Mouse (Mus musculus) heart, embryonic 14.5 days (tissue): ENCODE measurements at regions not wholly inside any gene's neighbourhood (a gene's known extent, or its start where the extent isn't known, plus 50 kb on each side); places are given as distances from the start of the nearest gene placed in this dataset.

ENCODE experiments used
- ATAC-seq: fragments of 200-750 bp; cut with Nextera tagmentation; 2 replicates; pipeline ENCODE4 v1.8.0; 2017; ENCODE audit warnings: low read depth, moderate TSS enrichment; ENCODE audit not compliant: insufficient number of reproducible peaks, insufficient read depth, low FRiP score
- H3K27ac ChIP-seq, 2 experiments: fragments of 200-500 bp in 1 of 2; fragments of 300-500 bp in 1 of 2; sonication (generic) in 1 of 2; replicated peaks in 1 of 2; 2 replicates each; pipeline ENCODE4 v1.5.1; 2012 to 2014; ENCODE audit warnings: low read depth in 2 of 2, low read length in 2 of 2, control low read depth in 1 of 2, mild to moderate bottlenecking in 1 of 2, mixed read lengths in 1 of 2; ENCODE audit not compliant: control insufficient read depth in 1 of 2, insufficient read depth in 1 of 2
- H3K27me3 ChIP-seq: fragments of 300-500 bp; sonication (generic); 2 replicates; pipeline ENCODE4 v1.6.1; 2014; ENCODE audit warnings: mild to moderate bottlenecking, low read length, control low read depth; ENCODE audit not compliant: control insufficient read depth, insufficient read depth
- H3K36me3 ChIP-seq: fragments of 300-500 bp; sonication (generic); 2 replicates; pipeline ENCODE4 v1.6.1; 2014; ENCODE audit warnings: mild to moderate bottlenecking, control low read depth, low read length, mixed read lengths; ENCODE audit not compliant: control insufficient read depth, insufficient read depth
- H3K4me1 ChIP-seq, 2 experiments: fragments of 200-500 bp in 1 of 2; fragments of 300-500 bp in 1 of 2; sonication (generic) in 1 of 2; 2 replicates each; pipeline ENCODE4 v1.6.1; 2012 to 2014; ENCODE audit warnings: low read length in 2 of 2, control low read depth in 1 of 2, mixed read lengths in 1 of 2; ENCODE audit not compliant: control insufficient read depth in 2 of 2, insufficient read depth in 2 of 2
- H3K4me2 ChIP-seq: fragments of 300-500 bp; sonication (generic); 2 replicates; pipeline ENCODE4 v1.6.1; 2014; ENCODE audit warnings: mild to moderate bottlenecking, low read length
- H3K4me3 ChIP-seq, 2 experiments: fragments of 200-500 bp in 1 of 2; fragments of 300-500 bp in 1 of 2; sonication (generic) in 1 of 2; 2 replicates each; pipeline ENCODE4 v1.5.1; 2012 to 2014; ENCODE audit warnings: low read length in 2 of 2, mild to moderate bottlenecking in 2 of 2, control low read depth in 1 of 2, low read depth in 1 of 2, moderate library complexity in 1 of 2; ENCODE audit not compliant: control insufficient read depth in 1 of 2, insufficient read depth in 1 of 2
- H3K9ac ChIP-seq: fragments of 300-500 bp; sonication (generic); 2 replicates; pipeline ENCODE4 v1.6.1; 2014; ENCODE audit warnings: mild to moderate bottlenecking, low read length
- H3K9me3 ChIP-seq: fragments of 300-500 bp; sonication (generic); 2 replicates; pipeline ENCODE4 v1.6.1; 2016; ENCODE audit warnings: low read length, control low read depth; ENCODE audit not compliant: control insufficient read depth
- WGBS: fragments of 180-500 bp; shearing (Covaris S2); extraction: QIAGEN DNeasy Blood & Tissue Kit; methylation state at CpG from one replicate; pipeline ENCODE4 v1.1.7; 2014; 5-methylcytosine and 5-hydroxymethylcytosine counted together

DNA sequence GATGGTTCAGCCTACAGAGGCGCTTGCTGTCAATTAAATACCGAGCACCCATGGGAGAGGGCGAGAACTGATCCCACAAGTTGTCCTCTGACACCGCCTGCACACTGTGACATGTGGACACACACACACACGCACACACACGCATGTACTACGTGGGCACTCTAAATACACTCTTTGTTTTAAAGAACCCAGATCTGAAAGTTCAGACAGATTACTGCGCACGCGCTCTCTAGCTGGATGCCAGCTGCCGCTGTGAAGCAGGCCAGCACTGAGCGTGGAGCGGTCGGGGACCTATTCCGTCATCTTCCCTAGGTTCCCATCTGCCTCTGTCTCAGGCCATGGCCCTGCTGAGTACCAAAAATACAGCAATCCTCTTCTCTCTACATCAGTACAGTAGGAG is 83.2 kb downstream of the Bbs10 start:
- Histone ChIP-seq H3K36me3 (no peaks in the 10 kb centered on the region), H3K4me3 (no peak overlapping the region), H3K27ac (peak overlapping the region in 1 of 2 experiments; percentile 4; a peak in 1 of 4 replicates), H3K4me1 (peaks cover 0 to 6% of the 10 kb centered on the region in 2 experiments; a peak in 1 of 4 replicates), H3K27me3 (no peaks in the 10 kb centered on the region), H3K9ac (peak overlapping the region; percentile 39; the same call in 1 of the 2 replicates), H3K4me2 (peak overlapping the region; percentile 30), H3K9me3 (no peaks in the 10 kb centered on the region)
- no peak for ATAC-seq
- WGBS = 61% methylated on average over 15 of the region's 15 CpGs

DNA sequence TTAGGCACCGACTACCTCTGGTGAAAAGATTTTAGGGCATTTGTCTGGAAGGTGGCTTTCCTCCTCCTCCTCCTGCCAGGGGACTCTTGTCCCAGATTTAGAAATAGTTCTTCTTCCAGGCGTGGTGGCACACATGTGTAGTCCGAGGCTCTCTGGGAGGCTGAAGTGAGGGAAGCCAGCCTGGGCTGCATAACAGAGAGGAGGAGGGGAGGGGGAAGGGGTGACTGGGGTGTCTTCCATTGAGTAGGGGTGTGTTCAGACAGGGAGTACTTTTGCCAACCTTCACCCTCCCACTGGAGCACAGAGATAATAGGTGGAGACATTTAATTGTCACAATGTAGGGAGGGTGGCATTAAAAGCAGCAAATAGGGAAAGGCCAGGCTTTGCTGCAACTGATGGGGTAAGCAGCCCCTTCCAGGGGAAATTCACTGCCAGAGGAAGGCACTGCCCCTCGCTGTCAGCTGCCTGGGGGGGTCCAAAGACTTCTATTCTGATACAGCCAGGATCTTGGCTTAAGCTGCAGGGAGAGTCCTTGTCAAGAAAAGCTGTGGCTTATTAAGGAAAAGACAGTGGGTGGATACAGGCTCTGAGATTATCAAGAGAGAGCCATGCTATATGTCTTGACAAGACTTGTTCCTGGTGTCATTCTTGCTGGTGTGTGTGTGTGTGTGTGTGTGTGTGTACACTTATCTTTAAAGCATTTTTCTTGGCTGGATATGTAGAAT is 83.9 kb downstream of the Bbs10 start:
- Histone ChIP-seq H3K9ac (0 out of 2 replicates have a peak overlapping the region, but pooled peaks have one; percentile 39), H3K4me1 (peaks cover 0 to 6% of the 10 kb centered on the region in 2 experiments; a peak in 1 of 4 replicates), H3K36me3 (no peaks in the 10 kb centered on the region), H3K27me3 (no peaks in the 10 kb centered on the region), H3K4me3 (no peak overlapping the region), H3K4me2 (peak overlapping the region; percentile 30), H3K27ac (0 out of 4 replicates have a peak overlapping the region, but pooled peaks of 1 of the 2 experiments have one; percentile 4), H3K9me3 (no peaks in the 10 kb centered on the region)
- 39% methylated on average over 4 of the region's 4 CpGs for WGBS
- ATAC-seq = no peak

DNA sequence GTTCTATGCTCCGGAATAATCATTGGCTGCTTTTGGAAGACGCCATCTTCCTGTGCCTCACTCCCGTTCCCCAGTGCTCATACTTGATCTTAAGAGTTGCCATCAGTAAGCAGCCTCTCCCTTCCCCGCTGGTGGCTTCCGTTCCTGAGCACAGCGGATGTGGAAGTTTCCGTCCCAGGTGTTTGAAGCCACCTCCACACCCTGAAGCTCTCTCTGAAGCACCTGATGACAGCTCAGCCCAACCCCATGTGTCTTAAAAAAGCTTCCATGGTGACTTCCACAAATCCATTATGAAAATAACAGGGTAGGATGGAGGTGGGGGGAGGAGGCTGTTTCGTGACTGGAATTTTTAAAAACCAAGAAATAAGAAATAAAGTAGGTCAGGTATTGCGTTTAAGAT is 87.1 kb downstream of the Bbs10 start:
- Histone ChIP-seq H3K9me3 (no peaks in the 10 kb centered on the region), H3K27me3 (no peaks in the 10 kb centered on the region), H3K36me3 (no peaks in the 10 kb centered on the region), H3K4me3 (no peak overlapping the region), H3K27ac (no peak overlapping the region), H3K4me1 (peaks cover 11 to 20% of the 10 kb centered on the region in 2 experiments), H3K9ac (no peak overlapping the region), H3K4me2 (no peak overlapping the region)
- WGBS = 72% methylated on average over 9 of the region's 9 CpGs
- no peak for ATAC-seq

DNA sequence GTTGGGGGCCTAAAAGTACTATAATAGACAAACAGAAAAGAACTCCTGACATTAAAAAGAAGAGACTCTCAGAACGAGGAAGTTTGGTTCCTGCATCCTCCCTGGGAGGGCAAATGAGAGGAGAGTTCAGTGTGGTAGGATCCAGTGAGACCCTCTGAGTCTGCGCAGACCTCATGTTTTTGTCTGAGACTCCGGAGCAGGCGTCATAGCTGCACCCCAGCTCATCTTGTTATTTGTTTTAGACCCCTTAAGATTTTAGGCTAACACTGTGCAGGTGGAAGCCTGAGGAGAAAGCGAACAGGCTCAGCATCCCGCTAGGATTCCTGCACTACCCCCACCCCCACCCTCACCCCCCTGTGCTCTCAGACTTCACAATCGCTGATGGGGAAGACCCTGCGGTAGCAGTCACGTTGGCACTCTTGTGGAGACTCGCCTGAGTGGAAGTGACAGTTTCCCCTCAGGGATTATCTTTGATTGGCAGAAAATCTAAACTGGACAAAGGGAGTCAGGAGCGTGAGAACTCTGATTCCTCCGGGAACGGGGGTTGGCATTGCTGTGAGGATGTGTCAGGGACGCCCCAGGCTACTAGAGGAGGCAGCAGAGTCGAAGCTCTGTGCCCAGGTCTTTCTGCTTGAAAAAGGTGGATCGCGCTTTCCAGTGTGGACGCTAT is 85.0 kb upstream of the Nap1l1 start:
- no peak overlapping the region for H3K4me2 ChIP-seq

DNA sequence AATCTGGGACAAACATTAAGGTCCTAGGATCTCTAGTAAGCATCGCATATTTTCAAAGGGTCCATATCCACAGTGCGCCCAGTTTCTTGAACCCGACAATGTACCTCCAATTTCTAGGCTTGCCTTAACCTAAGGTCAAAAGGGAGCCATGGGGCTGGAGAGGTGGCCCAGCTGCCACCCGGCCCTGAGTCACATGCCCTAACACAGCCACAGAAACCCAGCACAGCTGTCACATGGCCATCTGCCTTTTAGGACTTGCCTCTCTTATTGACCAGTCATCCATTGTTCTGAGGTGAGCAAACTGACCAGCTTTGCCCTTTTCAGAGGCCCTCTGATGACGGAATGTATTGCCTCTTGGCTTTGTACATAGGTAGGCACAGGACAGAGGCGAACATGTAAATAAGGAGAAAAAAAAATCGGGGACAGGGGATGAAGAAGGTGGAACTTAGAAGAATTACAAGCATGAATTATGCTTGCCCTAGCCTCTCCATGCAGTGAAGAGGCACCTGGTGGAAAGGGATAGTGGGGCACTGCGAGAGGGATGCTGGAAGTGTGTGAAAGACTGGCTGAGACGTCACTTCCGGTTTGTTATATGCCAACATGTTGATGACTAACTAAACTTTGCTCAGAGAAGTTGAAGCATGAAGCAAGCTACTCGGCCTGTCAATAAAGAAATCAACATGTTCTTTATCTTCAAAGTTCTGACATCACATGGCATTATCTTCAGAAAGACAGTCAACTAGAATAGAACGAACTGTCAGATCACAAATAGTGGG is 84.3 kb upstream of the Nap1l1 start:
- Histone ChIP-seq H3K4me3 (no peak overlapping the region), H3K9me3 (0 out of 2 replicates have a peak, but pooled peaks cover 3% of the 10 kb centered on the region), H3K9ac (no peak overlapping the region), H3K36me3 (no peaks in the 10 kb centered on the region), H3K27me3 (no peaks in the 10 kb centered on the region), H3K4me2 (no peak overlapping the region), H3K27ac (no peak overlapping the region), H3K4me1 (peaks cover 11 to 16% of the 10 kb centered on the region in 2 experiments)
- 75% methylated on average over 12 of the region's 12 CpGs for WGBS
- no peak for ATAC-seq

More for the DNA sequence above, 85.0 kb upstream of the Nap1l1 start:
- Histone ChIP-seq H3K36me3 (no peaks in the 10 kb centered on the region), H3K4me1 (peaks cover 11 to 16% of the 10 kb centered on the region in 2 experiments), H3K27me3 (no peaks in the 10 kb centered on the region), H3K9ac (no peak overlapping the region), H3K9me3 (no peaks in the 10 kb centered on the region), H3K4me3 (no peak overlapping the region), H3K27ac (no peak overlapping the region)
- 46% methylated on average over 18 of the region's 18 CpGs for WGBS
- ATAC-seq = no peak

DNA sequence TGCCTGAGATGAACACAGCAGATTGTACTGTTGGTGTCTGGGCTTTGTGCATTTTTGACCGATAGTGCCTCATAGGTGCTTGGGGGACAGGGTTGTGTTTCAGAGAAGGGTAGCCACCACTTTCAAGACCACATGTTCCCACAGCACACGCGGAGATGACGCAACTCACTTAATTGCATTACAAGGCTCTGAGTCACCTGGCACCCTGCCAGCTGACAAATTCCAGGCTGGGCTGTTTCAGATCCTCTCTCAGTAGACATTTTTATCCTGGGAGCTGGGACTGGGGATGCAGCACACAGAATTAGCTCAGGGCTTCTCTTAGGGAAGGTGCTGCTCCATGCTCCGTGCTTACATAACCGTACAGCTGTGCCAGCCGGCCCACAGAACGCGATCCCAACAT is 83.1 kb upstream of the Nap1l1 start:
- 8% methylated on average over 9 of the region's 9 CpGs for WGBS
- Histone ChIP-seq H3K4me2 (peak overlapping the region; percentile 54), H3K9ac (peak overlapping the region; percentile 25; the same call in 1 of the 2 replicates), H3K27ac (peak overlapping the region; percentile 39 to 55; a peak in 3 of 4 replicates), H3K27me3 (no peaks in the 10 kb centered on the region), H3K9me3 (0 out of 2 replicates have a peak, but pooled peaks cover 3% of the 10 kb centered on the region), H3K4me1 (peaks cover 11 to 16% of the 10 kb centered on the region in 2 experiments), H3K4me3 (no peak overlapping the region), H3K36me3 (no peaks in the 10 kb centered on the region)
- peak; percentile 81 for ATAC-seq

DNA sequence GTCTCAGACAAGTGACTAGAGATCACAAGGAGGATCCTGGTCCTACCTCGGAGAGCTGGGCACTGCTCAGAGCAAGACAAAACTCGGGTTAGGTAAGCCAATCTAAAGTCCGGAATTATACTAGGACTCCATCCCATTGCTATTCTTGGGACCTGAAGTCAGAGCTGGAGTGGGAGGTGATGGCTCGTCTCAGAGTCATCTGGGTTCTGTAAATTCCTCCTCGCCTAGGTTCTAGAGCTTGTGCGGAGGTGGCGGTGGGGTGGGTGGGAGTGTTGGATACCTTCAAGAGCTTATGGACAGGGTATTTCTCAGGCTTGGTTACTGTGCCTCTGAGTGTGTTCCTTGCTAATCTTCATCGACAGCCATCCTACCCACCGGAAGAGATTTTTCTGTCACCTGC is 78.6 kb upstream of the Nap1l1 start:
- H3K4me2 ChIP-seq = no peak overlapping the region
- H3K9ac ChIP-seq = no peak overlapping the region
- no peaks in the 10 kb centered on the region for H3K27me3 ChIP-seq
- no peak overlapping the region for H3K27ac ChIP-seq
- 0 out of 2 replicates have a peak, but pooled peaks cover 3% of the 10 kb centered on the region for H3K9me3 ChIP-seq
- H3K4me3 ChIP-seq = no peak overlapping the region
- H3K36me3 ChIP-seq = no peaks in the 10 kb centered on the region
- WGBS = 83% methylated on average over 9 of the region's 9 CpGs
- H3K4me1 ChIP-seq = peaks cover 5 to 13% of the 10 kb centered on the region in 2 experiments
- ATAC-seq = no peak
